Mouse (Mus musculus) stomach, postnatal 0 days (tissue): Measurements from ENCODE around the gene Sh3pxd2b.

Source experiments
- CTCF ChIP-seq: IDR thresholded peaks from 2 replicates; pipeline ENCODE4 v1.5.1; 2016; ENCODE audit warnings: antibody characterized with exemption, low read depth, mild to moderate bottlenecking, moderate library complexity
- EP300 ChIP-seq: optimal IDR thresholded peaks from 2 replicates; pipeline ENCODE3; 2016; ENCODE audit warnings: antibody characterized with exemption

DNA sequence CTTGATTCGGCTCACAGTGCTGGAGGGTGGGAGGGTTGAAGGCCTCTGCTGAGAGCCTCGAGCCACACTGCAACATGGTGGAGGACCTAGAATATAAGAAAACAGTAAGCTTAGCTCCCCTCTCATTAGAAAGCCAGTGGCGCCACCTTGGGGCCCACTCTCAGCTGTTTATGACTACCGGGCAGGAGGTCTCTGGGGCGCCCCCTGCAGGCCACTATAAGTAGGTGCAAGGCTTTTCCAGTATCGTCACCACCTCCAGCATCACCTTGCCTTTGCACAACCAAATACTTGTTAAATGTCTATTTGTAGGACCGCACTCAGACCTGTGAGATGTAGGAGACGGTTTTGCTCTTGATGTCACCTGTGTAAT, 26.4 kb upstream of the Sh3pxd2b start:
- TF ChIP-seq CTCF (peak; percentile 87), EP300 (no peak)
